24 mouse cellular contexts compared by ENCODE assay signal in the genomic region with DNA sequence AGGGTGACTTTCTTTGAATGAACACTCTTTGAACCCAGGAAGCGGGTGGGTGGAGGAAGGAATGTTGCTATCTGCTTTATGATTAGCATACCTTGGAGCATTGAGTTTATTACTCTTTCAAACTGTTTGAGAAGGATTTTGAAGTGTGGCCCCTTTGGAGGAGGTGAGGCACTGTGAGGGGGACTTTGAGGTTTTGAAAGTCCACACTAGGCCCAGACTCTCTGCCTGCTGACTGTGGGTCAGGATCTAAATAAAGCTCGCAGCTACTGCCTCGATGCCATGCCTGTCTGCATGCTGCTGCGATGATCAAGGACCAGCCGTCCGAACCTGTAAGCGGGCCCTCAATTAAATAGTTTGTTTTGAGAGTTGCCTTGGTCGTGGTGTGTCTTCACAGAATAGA. TPM values are rescaled to one million over a fixed set of nuclear protein-coding genes. Genes with fewer than 3 reads are reported as not detected.
DNase-seq lines count a peak whose midpoint lies in the region; ATAC-seq lines count a peak whose summit lies in the region.
"Had no signal": no experiment of that assay in that cellular context is flagged by ENCODE, and none has a peak within 500 bp of the region (broad histone marks: within the 10 kb centered on the region; RNA-seq: fewer than 3 reads in every experiment).

No protein-coding gene starts in this region.

- peak overlapping the region; percentile 65; the same call in 1 of the 2 replicates for H3K27ac ChIP-seq in heart, embryonic 10.5 days
- 0 out of 2 replicates have a peak overlapping the region, but pooled peaks have one; percentile 75 for H3K27ac ChIP-seq in midbrain, embryonic 10.5 days (replicated peaks)
- no peak overlapping the region for H3K27ac ChIP-seq in midbrain, embryonic 14.5 days (replicated peaks; ENCODE audit: low read depth, low read length)
- H3K27ac ChIP-seq in embryonic facial prominence, embryonic 10.5 days (replicated peaks): 0 out of 2 replicates have a peak overlapping the region, but pooled peaks have one; percentile 30
- no peak overlapping the region for H3K27ac ChIP-seq in neural tube, embryonic 15.5 days (replicated peaks)
- H3K27ac ChIP-seq: embryonic facial prominence, embryonic 12.5 days had no signal

- intact Hi-C loops in heart, postnatal 10 days (cut with DNase I): no loop called here

- no peaks in the 10 kb centered on the region for H3K27me3 ChIP-seq in heart, embryonic 10.5 days (ENCODE audit: insufficient read depth, poor library complexity, severe bottlenecking)
- H3K27me3 ChIP-seq in midbrain, embryonic 10.5 days (ENCODE audit: low read depth, poor library complexity, severe bottlenecking): peaks cover 3% of the 10 kb centered on the region; the same call in 1 of the 2 replicates
- H3K27me3 ChIP-seq in midbrain, embryonic 14.5 days (ENCODE audit: control insufficient read depth, insufficient read depth, low read length): no peaks in the 10 kb centered on the region
- no peaks in the 10 kb centered on the region for H3K27me3 ChIP-seq in embryonic facial prominence, embryonic 10.5 days (replicated peaks; ENCODE audit: low read depth, poor library complexity, severe bottlenecking)
- no peaks in the 10 kb centered on the region for H3K27me3 ChIP-seq in neural tube, embryonic 15.5 days (replicated peaks)
- H3K27me3 ChIP-seq: CH12.LX; embryonic facial prominence, embryonic 12.5 days; megakaryocyte, embryonic 14.5 days had no signal

- no peak for ATAC-seq in midbrain, embryonic 14.5 days (ENCODE audit: low FRiP score, low TSS enrichment)
- ATAC-seq in neural tube, embryonic 15.5 days (ENCODE audit: low FRiP score): no peak

- no peaks in the 10 kb centered on the region for H3K9me3 ChIP-seq in heart, embryonic 10.5 days
- H3K9me3 ChIP-seq in midbrain, embryonic 10.5 days (replicated peaks): no peaks in the 10 kb centered on the region
- no peaks in the 10 kb centered on the region for H3K9me3 ChIP-seq in midbrain, embryonic 14.5 days (ENCODE audit: control insufficient read depth, low read length)
- H3K9me3 ChIP-seq in embryonic facial prominence, embryonic 10.5 days: no peaks in the 10 kb centered on the region
- H3K9me3 ChIP-seq in neural tube, embryonic 15.5 days (replicated peaks): no peaks in the 10 kb centered on the region
- H3K9me3 ChIP-seq: embryonic facial prominence, embryonic 12.5 days; megakaryocyte, embryonic 14.5 days had no signal

- H3K36me3 ChIP-seq in heart, embryonic 10.5 days: peaks cover 22% of the 10 kb centered on the region
- H3K36me3 ChIP-seq in midbrain, embryonic 10.5 days: peaks cover 36% of the 10 kb centered on the region
- H3K36me3 ChIP-seq in midbrain, embryonic 14.5 days (ENCODE audit: control insufficient read depth, insufficient read depth, low read length): peaks cover 18% of the 10 kb centered on the region; the same call in 1 of the 2 replicates
- H3K36me3 ChIP-seq in embryonic facial prominence, embryonic 10.5 days (replicated peaks): peaks cover 42% of the 10 kb centered on the region
- peaks cover 8% of the 10 kb centered on the region; the same call in 1 of the 2 replicates for H3K36me3 ChIP-seq in neural tube, embryonic 15.5 days

- 44% methylated on average over 8 of the region's 8 CpGs for WGBS in heart, embryonic 10.5 days
- 70% methylated on average over 8 of the region's 8 CpGs for WGBS in midbrain, embryonic 10.5 days
- WGBS in midbrain, embryonic 14.5 days: 53% methylated on average over 8 of the region's 8 CpGs
- WGBS in embryonic facial prominence, embryonic 10.5 days: 58% methylated on average over 8 of the region's 8 CpGs
- WGBS in neural tube, embryonic 15.5 days: 41% methylated on average over 8 of the region's 8 CpGs

- peaks cover 61% of the 10 kb centered on the region for H3K4me1 ChIP-seq in heart, embryonic 10.5 days
- peaks cover 28% of the 10 kb centered on the region for H3K4me1 ChIP-seq in midbrain, embryonic 10.5 days
- peaks cover 18% of the 10 kb centered on the region for H3K4me1 ChIP-seq in midbrain, embryonic 14.5 days (ENCODE audit: control insufficient read depth, insufficient read depth, low read length)
- peaks cover 24% of the 10 kb centered on the region for H3K4me1 ChIP-seq in embryonic facial prominence, embryonic 10.5 days
- H3K4me1 ChIP-seq in neural tube, embryonic 15.5 days: peaks cover 38% of the 10 kb centered on the region

- no peak overlapping the region for H3K9ac ChIP-seq in midbrain, embryonic 14.5 days (replicated peaks; ENCODE audit: low read length)
- no peak overlapping the region for H3K9ac ChIP-seq in neural tube, embryonic 15.5 days (replicated peaks)
- H3K9ac ChIP-seq: embryonic facial prominence, embryonic 12.5 days had no signal

- no peak overlapping the region for H3K4me3 ChIP-seq in heart, embryonic 10.5 days
- H3K4me3 ChIP-seq in midbrain, embryonic 10.5 days: no peak overlapping the region
- H3K4me3 ChIP-seq in midbrain, embryonic 14.5 days (replicated peaks; ENCODE audit: low read depth, low read length): no peak overlapping the region
- no peak overlapping the region for H3K4me3 ChIP-seq in embryonic facial prominence, embryonic 10.5 days
- H3K4me3 ChIP-seq in neural tube, embryonic 15.5 days (replicated peaks): no peak overlapping the region
- H3K4me3 ChIP-seq: embryonic facial prominence, embryonic 12.5 days; megakaryocyte, embryonic 14.5 days had no signal

- H3K4me2 ChIP-seq in midbrain, embryonic 14.5 days (ENCODE audit: low read length): no peak overlapping the region
- 0 out of 2 replicates have a peak overlapping the region, but pooled peaks have one; percentile 44 for H3K4me2 ChIP-seq in neural tube, embryonic 15.5 days
- H3K4me2 ChIP-seq: embryonic facial prominence, embryonic 12.5 days; liver, embryonic 11.5 days had no signal

- no peak for DNase-seq in heart, embryonic 10.5 days (ENCODE audit: low spot score)
- DNase-seq in heart, postnatal 10 days: no peak
- DNase-seq in midbrain, embryonic 10.5 days (ENCODE audit: low spot score): no peak
- no peak for DNase-seq in midbrain, embryonic 14.5 days
- no peak for DNase-seq in embryonic facial prominence, embryonic 10.5 days (ENCODE audit: low spot score)
- DNase-seq in spleen, postnatal 10 days (ENCODE audit: low spot score in 2 of 2): no peak
- no peak for DNase-seq in layer of hippocampus, postnatal 36 days
- DNase-seq: adrenal gland, adult 2 months; cerebellum, adult 2 months; heart, adult 11 months; kidney, postnatal 36 days; layer of hippocampus, adult 9-11 months; lung, postnatal 14 days; right cerebral cortex, postnatal 25 days; thymus, postnatal 14 days had no signal

RNA-seq across cellular contexts. Expression of a gene that starts 7.7 kb away (rescaled TPM):
- polyA plus RNA-seq in heart, embryonic 10.5 days (2016; fragmentation: Nextera tagmentation; extraction: Ambion mirVana): 63.2 and 68.2 TPM in 2 replicates
- 10 to 100 TPM; 32.4 to 34.0 TPM for total RNA-seq in heart, postnatal 10 days (2021)
- polyA plus RNA-seq in midbrain, embryonic 10.5 days (2016; fragmentation: Nextera tagmentation; extraction: Ambion mirVana): 68.8 and 75.6 TPM in 2 replicates
- 47.8 and 89.9 TPM in 2 replicates for polyA plus RNA-seq in midbrain, embryonic 14.5 days (2014; fragmentation: Nextera tagmentation; extraction: Ambion mirVana)
- 61.1 and 66.5 TPM in 2 replicates for polyA plus RNA-seq in embryonic facial prominence, embryonic 10.5 days (2016; fragmentation: Nextera tagmentation; extraction: Ambion mirVana)
- 110 and 112 TPM in 2 replicates for polyA plus RNA-seq in neural tube, embryonic 15.5 days (2015; fragmentation: Nextera tagmentation; extraction: Ambion mirVana)
- 10 to 100 TPM; 53.6 to 60.9 TPM for total RNA-seq in layer of hippocampus, postnatal 36 days (2021)

RNA-seq across cellular contexts. Expression of a gene that starts 27.7 kb away (rescaled TPM):
- polyA plus RNA-seq in heart, embryonic 10.5 days (2016; fragmentation: Nextera tagmentation; extraction: Ambion mirVana): not detected in 2 replicates
- not detected for total RNA-seq in heart, postnatal 10 days (2021)
- 0.42 and 1.1 TPM in 2 replicates for polyA plus RNA-seq in midbrain, embryonic 10.5 days (2016; fragmentation: Nextera tagmentation; extraction: Ambion mirVana)
- polyA plus RNA-seq in midbrain, embryonic 14.5 days (2014; fragmentation: Nextera tagmentation; extraction: Ambion mirVana): 2.3 and 2.4 TPM in 2 replicates
- 0.34 and 1.3 TPM in 2 replicates for polyA plus RNA-seq in embryonic facial prominence, embryonic 10.5 days (2016; fragmentation: Nextera tagmentation; extraction: Ambion mirVana)
- polyA plus RNA-seq in neural tube, embryonic 15.5 days (2015; fragmentation: Nextera tagmentation; extraction: Ambion mirVana): 1.8 TPM in 1 of 2 replicates, not detected in the other
- not detected for total RNA-seq in layer of hippocampus, postnatal 36 days (2021)
- total RNA-seq: adrenal gland, adult 2 months; CH12.LX; gastrocnemius, adult 8-10 months had no signal
- polyA plus RNA-seq: adrenal gland, adult 2 months; heart, postnatal 0 days; kidney, embryonic 14.5 days; limb, embryonic 11.5 days; liver, embryonic 11.5 days had no signal

RNA-seq across cellular contexts. Expression of a gene that starts 43.2 kb away (rescaled TPM):
- 9.3 and 12.7 TPM in 2 replicates for polyA plus RNA-seq in heart, embryonic 10.5 days (2016; fragmentation: Nextera tagmentation; extraction: Ambion mirVana)
- 1 to 10 TPM; 8.4 to 9.5 TPM for total RNA-seq in heart, postnatal 10 days (2021)
- polyA plus RNA-seq in midbrain, embryonic 10.5 days (2016; fragmentation: Nextera tagmentation; extraction: Ambion mirVana): 16.1 and 19.3 TPM in 2 replicates
- polyA plus RNA-seq in midbrain, embryonic 14.5 days (2014; fragmentation: Nextera tagmentation; extraction: Ambion mirVana): 34.3 and 52.2 TPM in 2 replicates
- polyA plus RNA-seq in embryonic facial prominence, embryonic 10.5 days (2016; fragmentation: Nextera tagmentation; extraction: Ambion mirVana): 22.1 and 23.1 TPM in 2 replicates
- 25.4 and 33.0 TPM in 2 replicates for polyA plus RNA-seq in neural tube, embryonic 15.5 days (2015; fragmentation: Nextera tagmentation; extraction: Ambion mirVana)
- 100 to 1,000 TPM; 154 to 160 TPM for total RNA-seq in layer of hippocampus, postnatal 36 days (2021)

Comparison
In these comparisons a context has a peak if more than half of its experiments do, and no peak if none do; other contexts are left out.
1. H3K27ac ChIP-seq: peak in heart, embryonic 10.5 days (single experiment), midbrain, embryonic 10.5 days (single experiment) and embryonic facial prominence, embryonic 10.5 days (single experiment); none in midbrain, embryonic 14.5 days (single experiment) and neural tube, embryonic 15.5 days (single experiment).